Mouse (Mus musculus): ENCODE measurements around the gene Gse1. TPM values are rescaled to one million over a fixed set of nuclear protein-coding genes. Genes with fewer than 3 reads are reported as not detected.
A peak's percentile ranks its signal among the peaks of the same experiment; 100 is the strongest.

The Gse1 gene
- total and polyA plus RNA-seq, 2 experiments from 2014 or later: 15.9 to 48.2 TPM

- Histone ChIP-seq H3K9me3 (ENCODE audit: low read length) (no peaks in the 10 kb centered on the region), H3K9ac (peak overlapping the region; percentile 84), H3K4me3 (ENCODE audit: low read depth, low read length) (peak overlapping the region; percentile 85), H3K27me3 (ENCODE audit: insufficient read depth, low read length) (no peaks in the 10 kb centered on the region), H3K27ac (ENCODE audit: low read depth, low read length) (no peak overlapping the region), H3K4me2 (ENCODE audit: low read depth) (peak overlapping the region; percentile 91), H3K4me1 (ENCODE audit: insufficient read depth) (peaks cover 38% of the 10 kb centered on the region), H3K36me3 (ENCODE audit: insufficient read depth) (no peaks in the 10 kb centered on the region)
- ATAC-seq (no peak), DNase-seq (no peak)
- 61% methylated on average over 5 of the region's 5 CpGs for WGBS
- TF ChIP-seq CTCF (IDR thresholded peaks at IDR 0.05; ENCODE audit: low read depth): 0 out of 2 replicates have a peak, but pooled peaks have one; percentile 4
Observed at GRCm38 (mm10) chr8:120491166-120491793, 263.0 kb downstream of the Gse1 start.

- no peak for DNase-seq
- no peak overlapping the region for H3K27ac ChIP-seq (ENCODE audit: low read depth, low read length)
- ATAC-seq: no peak
- H3K36me3 ChIP-seq (ENCODE audit: insufficient read depth): no peaks in the 10 kb centered on the region
- no peaks in the 10 kb centered on the region for H3K9me3 ChIP-seq (ENCODE audit: low read length)
- H3K9ac ChIP-seq: peak overlapping the region; percentile 28; the same call in 1 of the 2 replicates
- TF ChIP-seq CTCF (IDR thresholded peaks at IDR 0.05; ENCODE audit: low read depth): no peak
- H3K4me3 ChIP-seq (ENCODE audit: low read depth, low read length): peak overlapping the region; percentile 85
- peaks cover 36% of the 10 kb centered on the region for H3K4me1 ChIP-seq (ENCODE audit: insufficient read depth)
- H3K4me2 ChIP-seq (ENCODE audit: low read depth): peak overlapping the region; percentile 91
- 45% methylated on average over 14 of the region's 14 CpGs for WGBS
- H3K27me3 ChIP-seq (ENCODE audit: insufficient read depth, low read length): no peaks in the 10 kb centered on the region
Observed at GRCm38 (mm10) chr8:120492193-120492880, 264.1 kb downstream of the Gse1 start.

GRCm38 (mm10) chr8:120492881-120493220 is 264.6 kb downstream of the Gse1 start:
- Histone ChIP-seq H3K4me1 (ENCODE audit: insufficient read depth) (peaks cover 41% of the 10 kb centered on the region), H3K9me3 (ENCODE audit: low read length) (no peaks in the 10 kb centered on the region), H3K9ac (0 out of 2 replicates have a peak overlapping the region, but pooled peaks have one; percentile 28), H3K4me3 (ENCODE audit: low read depth, low read length) (peak overlapping the region; percentile 85), H3K36me3 (ENCODE audit: insufficient read depth) (no peaks in the 10 kb centered on the region), H3K4me2 (ENCODE audit: low read depth) (peak overlapping the region; percentile 91), H3K27me3 (ENCODE audit: insufficient read depth, low read length) (no peaks in the 10 kb centered on the region), H3K27ac (ENCODE audit: low read depth, low read length) (no peak overlapping the region)
- WGBS: 74% methylated on average over 4 of the region's 4 CpGs
- ATAC-seq (no peak), DNase-seq (no peak)
- TF ChIP-seq CTCF (IDR thresholded peaks at IDR 0.05; ENCODE audit: low read depth): no peak

- Histone ChIP-seq H3K9me3 (ENCODE audit: low read length) (no peaks in the 10 kb centered on the region), H3K27ac (ENCODE audit: low read depth, low read length) (no peak overlapping the region), H3K4me3 (ENCODE audit: low read depth, low read length) (0 out of 2 replicates have a peak overlapping the region, but pooled peaks have one; percentile 85)
Observed at GRCm38 (mm10) chr8:120493508-120494464, 265.5 kb downstream of the Gse1 start.

GRCm38 (mm10) chr8:120494903-120495302 is 266.6 kb downstream of the Gse1 start:
- peaks cover 56% of the 10 kb centered on the region for H3K4me1 ChIP-seq (ENCODE audit: insufficient read depth)
- DNase-seq (no peak), ATAC-seq (0 out of 2 replicates have a peak, but pooled peaks have one; percentile 26)
- WGBS: 28% methylated on average over 15 of the region's 15 CpGs
- H3K27me3 ChIP-seq (ENCODE audit: insufficient read depth, low read length): no peaks in the 10 kb centered on the region
- H3K4me3 ChIP-seq (ENCODE audit: low read depth, low read length): peak overlapping the region; percentile 17
- peak overlapping the region; percentile 39 for H3K4me2 ChIP-seq (ENCODE audit: low read depth)
- no peak for TF ChIP-seq CTCF (IDR thresholded peaks at IDR 0.05; ENCODE audit: low read depth)
- peak overlapping the region; percentile 31 for H3K9ac ChIP-seq
- no peaks in the 10 kb centered on the region for H3K9me3 ChIP-seq (ENCODE audit: low read length)
- H3K27ac ChIP-seq (ENCODE audit: low read depth, low read length): peak overlapping the region; percentile 50
- H3K36me3 ChIP-seq (ENCODE audit: insufficient read depth): no peaks in the 10 kb centered on the region

More at GRCm38 (mm10) chr8:120493508-120494464, 265.5 kb downstream of the Gse1 start:
- TF ChIP-seq CTCF (IDR thresholded peaks at IDR 0.05; ENCODE audit: low read depth): no peak
- peak overlapping the region; percentile 91 for H3K4me2 ChIP-seq (ENCODE audit: low read depth)
- WGBS: 53% methylated on average over 16 of the region's 16 CpGs
- no peak for DNase-seq
- no peak for ATAC-seq
- H3K36me3 ChIP-seq (ENCODE audit: insufficient read depth): no peaks in the 10 kb centered on the region
- H3K27me3 ChIP-seq (ENCODE audit: insufficient read depth, low read length): no peaks in the 10 kb centered on the region
- H3K4me1 ChIP-seq (ENCODE audit: insufficient read depth): peaks cover 50% of the 10 kb centered on the region
- no peak overlapping the region for H3K9ac ChIP-seq

GRCm38 (mm10) chr8:120495461-120495860 is 267.2 kb downstream of the Gse1 start:
- no peak for DNase-seq
- no peak overlapping the region for H3K4me3 ChIP-seq (ENCODE audit: low read depth, low read length)
- no peaks in the 10 kb centered on the region for H3K27me3 ChIP-seq (ENCODE audit: insufficient read depth, low read length)
- no peak overlapping the region for H3K27ac ChIP-seq (ENCODE audit: low read depth, low read length)
- no peak for TF ChIP-seq CTCF (IDR thresholded peaks at IDR 0.05; ENCODE audit: low read depth)
- H3K9ac ChIP-seq: no peak overlapping the region
- no peaks in the 10 kb centered on the region for H3K36me3 ChIP-seq (ENCODE audit: insufficient read depth)
- 69% methylated on average over 5 of the region's 5 CpGs for WGBS
- ATAC-seq: no peak
- H3K4me1 ChIP-seq (ENCODE audit: insufficient read depth): peaks cover 56% of the 10 kb centered on the region
- H3K4me2 ChIP-seq (ENCODE audit: low read depth): peak overlapping the region; percentile 39; the same call in 1 of the 2 replicates
- H3K9me3 ChIP-seq (ENCODE audit: low read length): no peaks in the 10 kb centered on the region
